Mouse (Mus musculus): Measurements from ENCODE around the gene Bicc1. TPM values are rescaled to one million over a fixed set of nuclear protein-coding genes. Genes with fewer than 3 reads are reported as not detected.

The Bicc1 gene
- total RNA-seq, 2 experiments from 2014 or later = 4.4 to 5.2 TPM

DNA sequence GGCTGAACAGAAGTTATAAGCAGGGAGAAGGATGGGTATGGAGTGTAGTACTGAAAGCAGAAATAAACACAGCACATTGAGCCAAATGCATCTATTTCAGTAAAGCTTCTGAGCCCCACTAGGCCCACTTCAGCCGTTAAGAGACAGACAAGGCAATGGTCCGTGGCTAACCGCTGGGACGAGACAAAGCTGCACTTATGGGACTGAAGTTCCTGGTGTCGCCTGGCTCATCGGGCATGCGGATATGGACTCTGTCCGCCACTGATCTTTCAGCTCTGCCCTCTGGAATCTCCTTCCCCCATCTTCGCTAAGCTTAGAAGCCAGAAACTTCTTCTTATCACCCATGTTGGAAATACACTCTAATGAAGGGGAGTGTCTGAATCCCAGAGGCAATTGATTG is 106.8 kb downstream of the Bicc1 start:
- Histone ChIP-seq H3K27ac (no peak overlapping the region), H3K4me3 (no peak overlapping the region)
- TF ChIP-seq CTCF (conservative IDR thresholded peaks at IDR 0.05) = no peak
- DNase-seq (ENCODE audit: low spot score in 2 of 2) = no peak

DNA sequence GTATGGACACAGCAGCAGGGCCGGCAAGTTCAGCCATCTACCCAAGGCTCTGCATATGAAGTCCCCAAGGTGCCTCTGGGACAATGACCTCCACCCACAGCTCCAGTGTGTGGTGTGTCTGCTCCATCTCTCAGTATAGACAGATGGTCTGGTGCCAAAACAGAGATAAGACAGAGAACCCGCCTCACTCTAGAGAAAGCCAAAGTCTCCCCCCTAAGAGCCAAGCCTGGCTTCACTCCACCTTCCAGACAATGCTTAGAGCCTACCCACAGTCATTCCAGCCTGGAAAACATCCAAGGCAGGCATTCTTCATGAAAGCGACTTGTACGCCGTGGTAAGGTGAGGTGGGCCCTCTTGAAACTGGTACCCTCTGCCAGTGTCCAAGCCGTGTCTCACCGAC is 107.3 kb downstream of the Bicc1 start:
- TF ChIP-seq CTCF (conservative IDR thresholded peaks at IDR 0.05) = no peak
- no peak overlapping the region for H3K27ac ChIP-seq
- no peak overlapping the region for H3K4me3 ChIP-seq
- no peak for DNase-seq (ENCODE audit: low spot score in 2 of 2)

DNA sequence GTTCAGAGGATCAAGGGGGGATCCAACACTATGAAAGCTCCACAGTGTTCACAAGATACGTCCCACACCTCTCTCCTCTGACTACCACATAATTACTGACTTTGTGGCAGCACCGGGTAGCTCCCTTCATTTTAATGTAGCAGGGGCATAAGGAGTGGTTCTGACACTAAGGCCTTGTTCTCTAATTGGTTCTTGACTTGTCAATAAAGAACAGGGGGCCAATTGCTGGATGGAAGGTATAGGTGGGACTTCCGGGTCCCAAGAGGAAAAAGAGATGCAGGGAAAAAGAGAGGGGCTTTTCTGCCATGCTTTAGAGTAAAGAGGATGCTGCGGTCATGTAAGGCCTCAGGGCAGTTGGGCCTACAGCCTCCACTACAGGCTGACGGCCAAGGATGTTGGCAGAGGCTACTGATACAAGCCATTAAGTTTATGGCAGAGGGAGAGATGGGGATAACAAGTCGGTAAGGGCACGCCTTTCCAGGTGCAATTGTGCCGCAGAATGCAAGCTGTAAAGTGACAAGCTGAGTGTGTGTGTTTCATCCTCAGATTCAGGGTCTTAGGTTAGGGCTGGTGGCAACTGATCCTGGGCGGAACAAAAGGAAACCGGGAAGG is 108.7 kb downstream of the Bicc1 start:
- DNase-seq (ENCODE audit: low spot score in 2 of 2) = no peak
- Histone ChIP-seq H3K4me3 (no peak overlapping the region), H3K27ac (no peak overlapping the region)
- TF ChIP-seq CTCF (conservative IDR thresholded peaks at IDR 0.05) = no peak

DNA sequence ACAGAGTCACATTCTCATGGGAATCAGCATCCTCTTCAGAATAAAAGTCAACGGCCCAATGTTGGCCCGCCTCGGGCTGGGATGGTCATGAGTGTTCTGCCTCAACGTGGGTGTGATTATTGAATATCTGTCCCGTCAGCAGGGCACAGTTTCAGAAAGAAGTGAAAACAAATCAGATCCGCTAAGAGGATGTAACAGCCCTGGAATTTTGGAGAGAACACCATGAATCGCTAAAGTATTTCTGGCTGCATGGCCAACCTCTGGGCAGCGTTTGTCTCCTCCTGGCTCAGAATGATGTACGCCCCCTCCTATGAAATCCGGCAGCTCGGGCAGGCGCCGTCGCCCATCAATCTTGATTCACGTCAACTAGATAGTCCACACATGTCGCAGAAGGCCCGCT is 110.2 kb downstream of the Bicc1 start:
- no peak for TF ChIP-seq CTCF (conservative IDR thresholded peaks at IDR 0.05)
- no peak overlapping the region for H3K27ac ChIP-seq
- no peak overlapping the region for H3K4me3 ChIP-seq
- no peak for DNase-seq (ENCODE audit: low spot score in 2 of 2)

DNA sequence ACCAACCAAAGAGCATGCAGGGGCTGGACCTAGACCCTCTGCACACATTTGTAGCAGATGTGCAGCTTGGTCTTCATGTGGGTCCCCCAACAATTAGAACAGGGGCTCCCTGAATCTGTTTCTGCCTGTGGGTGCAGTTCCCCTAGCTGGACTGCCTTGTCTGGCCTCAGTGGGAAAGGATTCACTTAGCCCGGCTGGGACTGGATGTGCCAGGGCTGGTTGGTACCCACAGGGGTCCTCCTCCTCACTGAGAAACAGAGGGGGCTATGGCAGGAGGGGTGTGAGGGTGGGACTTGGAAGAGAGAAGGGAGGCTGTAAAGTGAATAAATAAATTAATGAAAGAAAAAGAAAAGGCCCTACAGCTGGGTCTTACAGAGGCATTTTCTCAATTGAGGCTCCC is 115.1 kb downstream of the Bicc1 start:
- no peak for TF ChIP-seq CTCF (conservative IDR thresholded peaks at IDR 0.05)
- DNase-seq (ENCODE audit: low spot score in 2 of 2) = no peak

DNA sequence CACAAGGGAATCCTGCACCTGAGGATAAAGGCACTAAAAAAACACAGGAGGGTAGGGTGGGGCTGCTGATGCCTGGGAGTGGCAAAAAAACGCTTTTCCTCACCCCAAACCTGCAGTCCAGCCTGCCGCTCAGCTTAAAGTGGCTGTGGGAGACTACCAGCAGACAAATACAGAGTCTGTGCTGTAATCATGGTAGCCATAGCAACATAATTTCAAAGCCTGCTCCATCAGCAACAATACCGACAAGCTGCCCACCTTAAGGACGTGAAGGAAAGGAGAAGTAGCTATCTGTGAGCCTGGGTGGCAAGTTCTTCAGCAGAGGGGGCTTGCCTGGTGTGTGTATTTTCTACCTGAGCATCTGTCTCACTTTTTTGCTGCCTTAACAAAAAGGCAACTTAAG is 117.6 kb downstream of the Bicc1 start:
- TF ChIP-seq CTCF (conservative IDR thresholded peaks at IDR 0.05) = no peak
- Histone ChIP-seq H3K4me3 (no peak overlapping the region), H3K27ac (peak overlapping the region; percentile 48; the same call in 1 of the 2 replicates)
- no peak for DNase-seq (ENCODE audit: low spot score in 2 of 2)

More for the DNA sequence above, 115.1 kb downstream of the Bicc1 start:
- H3K27ac ChIP-seq = no peak overlapping the region
- no peak overlapping the region for H3K4me3 ChIP-seq

DNA sequence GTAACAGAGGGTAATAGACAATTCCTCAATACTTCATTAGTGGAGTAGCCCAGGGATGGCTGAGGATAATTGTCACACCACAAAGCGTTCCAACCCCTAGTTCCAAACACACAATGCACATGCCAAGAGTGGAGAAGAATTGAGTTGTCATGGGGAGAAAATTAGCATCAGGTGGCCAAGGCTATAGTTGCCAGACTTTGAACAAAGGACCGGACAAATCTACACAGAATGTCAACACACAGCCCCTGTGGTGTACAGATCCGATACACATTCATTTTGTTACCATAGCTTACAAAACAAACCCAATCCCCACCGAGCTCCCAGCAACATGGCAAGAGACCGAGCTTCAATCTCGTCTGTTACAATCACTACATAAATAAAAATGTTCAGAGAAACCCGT is 123.0 kb downstream of the Bicc1 start:
- TF ChIP-seq CTCF (conservative IDR thresholded peaks at IDR 0.05) = no peak
- H3K4me3 ChIP-seq = no peak overlapping the region
- no peak overlapping the region for H3K27ac ChIP-seq
- DNase-seq (ENCODE audit: low spot score in 2 of 2) = no peak

DNA sequence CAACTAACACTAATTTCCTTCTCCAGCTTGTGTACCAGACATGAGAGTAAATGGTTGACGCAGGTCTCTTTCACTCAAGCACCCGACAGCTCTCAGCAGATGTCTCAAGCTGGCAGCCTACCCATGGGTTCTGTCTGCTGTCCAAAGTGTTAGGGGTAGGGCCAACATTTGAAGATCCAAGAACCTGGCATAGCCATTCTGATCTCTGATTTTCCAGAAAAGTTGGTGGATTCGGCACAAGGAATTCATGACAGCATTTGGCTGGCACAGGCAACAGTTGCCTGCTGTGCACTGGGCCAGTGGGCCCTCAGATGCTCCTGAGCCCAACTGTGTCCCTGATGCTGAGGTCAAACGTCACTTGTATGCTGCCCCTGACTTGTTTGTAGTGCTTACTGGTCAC is 130.5 kb downstream of the Bicc1 start:
- TF ChIP-seq CTCF (conservative IDR thresholded peaks at IDR 0.05) = no peak
- H3K27ac ChIP-seq = peak overlapping the region; percentile 43; the same call in 1 of the 2 replicates
- DNase-seq (ENCODE audit: low spot score in 2 of 2) = no peak
- H3K4me3 ChIP-seq = no peak overlapping the region

DNA sequence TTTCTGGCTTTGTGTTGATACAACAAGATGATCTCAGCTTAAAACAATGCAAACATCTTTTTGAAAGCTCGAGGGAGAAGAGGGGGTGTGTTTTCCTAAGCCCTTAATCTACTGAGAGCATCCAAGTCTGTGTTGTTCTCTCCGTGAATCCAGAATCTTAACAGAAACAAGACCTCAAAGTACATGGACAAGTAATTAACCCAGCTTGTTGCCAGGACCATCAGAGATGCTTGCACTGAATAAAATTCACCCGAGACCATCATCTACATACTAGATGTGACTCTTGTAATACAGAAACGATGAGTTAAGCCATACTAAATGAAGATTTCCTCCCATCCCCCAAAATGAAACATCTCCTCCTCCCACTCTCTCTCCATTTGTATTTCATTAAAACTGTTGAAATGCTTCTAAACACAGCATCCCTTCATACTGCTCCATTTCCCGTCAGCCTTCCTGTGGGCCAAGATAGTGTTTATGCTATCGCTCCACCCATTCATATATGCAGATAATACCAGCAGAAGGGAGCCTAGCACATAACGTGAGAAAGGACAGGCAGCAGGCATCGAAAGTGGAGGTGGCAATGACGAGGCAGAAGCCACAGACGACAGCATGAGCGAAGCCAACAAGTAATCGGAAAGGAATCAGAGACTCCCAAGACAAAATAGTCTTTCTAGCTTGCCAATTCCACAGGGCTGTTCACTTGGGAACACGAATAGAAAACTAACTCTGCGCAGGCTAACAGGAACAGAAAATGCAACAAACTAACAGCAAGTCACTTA is 131.2 kb downstream of the Bicc1 start:
- DNase-seq (ENCODE audit: low spot score in 2 of 2) = peak; percentile 27 to 60
- Histone ChIP-seq H3K27ac (peak overlapping the region; percentile 43; the same call in 1 of the 2 replicates), H3K4me3 (peak overlapping the region; percentile 27; the same call in 1 of the 2 replicates)
- TF ChIP-seq CTCF (conservative IDR thresholded peaks at IDR 0.05) = no peak

DNA sequence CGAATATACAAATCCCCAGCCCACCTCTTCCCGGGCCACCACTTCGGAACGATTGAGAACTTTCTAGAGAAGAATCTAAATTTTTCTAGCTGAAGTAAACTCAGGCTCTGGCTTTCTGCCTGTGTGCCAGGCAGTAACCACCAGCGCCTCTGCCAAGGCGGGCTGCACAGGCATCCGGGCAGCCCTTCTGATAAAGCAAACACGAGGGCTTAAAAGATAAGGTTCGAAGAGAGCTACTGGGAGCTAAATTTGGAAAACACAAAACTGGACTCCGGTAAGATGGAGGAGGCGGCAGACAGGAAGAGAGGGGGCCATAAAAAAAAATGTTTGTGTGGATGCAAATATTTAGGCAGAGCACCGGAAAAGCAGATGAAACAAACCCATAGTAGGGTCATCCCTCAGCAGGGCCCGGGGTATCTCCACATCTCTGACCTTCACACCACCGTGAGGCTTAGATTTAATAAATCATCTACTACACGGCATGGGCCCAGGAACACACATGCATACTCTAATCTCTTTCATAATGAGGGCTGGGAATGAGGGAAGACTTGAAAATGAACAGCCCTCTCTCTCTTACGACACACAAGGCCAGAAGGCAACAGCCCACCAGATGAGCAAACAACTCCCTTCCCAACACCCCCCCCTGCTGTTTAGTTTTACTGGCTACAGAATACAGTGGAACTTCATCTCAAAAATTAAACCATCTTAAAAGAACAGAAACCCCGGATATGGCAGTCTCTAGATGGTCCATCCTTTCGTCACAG is 134.2 kb downstream of the Bicc1 start:
- no peak overlapping the region for H3K4me3 ChIP-seq
- peak; percentile 13; the same call in 1 of the 2 replicates for TF ChIP-seq CTCF (conservative IDR thresholded peaks at IDR 0.05)
- peak overlapping the region; percentile 43; the same call in 1 of the 2 replicates for H3K27ac ChIP-seq
- no peak for DNase-seq (ENCODE audit: low spot score in 2 of 2)

DNA sequence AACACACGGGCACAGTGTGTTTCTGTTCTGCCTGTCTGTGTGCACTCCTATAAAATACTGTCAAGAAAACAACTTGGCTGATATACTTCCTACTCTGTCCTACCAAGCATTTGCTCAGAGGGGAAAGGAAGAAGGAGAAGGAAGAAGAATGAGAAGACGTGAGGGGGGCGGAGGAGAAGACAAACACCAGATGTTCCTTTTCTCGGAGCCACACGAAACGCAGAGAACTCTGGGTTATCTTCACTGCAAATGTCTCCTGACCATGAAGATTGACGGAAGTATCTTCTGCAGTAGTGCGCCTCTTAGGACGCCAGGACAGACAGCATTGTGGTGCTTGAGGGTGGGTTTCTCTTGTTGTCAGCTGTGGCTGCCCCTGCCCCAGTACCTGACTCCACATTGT is 134.8 kb downstream of the Bicc1 start:
- no peak for DNase-seq (ENCODE audit: low spot score in 2 of 2)
- Histone ChIP-seq H3K4me3 (no peak overlapping the region), H3K27ac (peak overlapping the region; percentile 43)
- no peak for TF ChIP-seq CTCF (conservative IDR thresholded peaks at IDR 0.05)

DNA sequence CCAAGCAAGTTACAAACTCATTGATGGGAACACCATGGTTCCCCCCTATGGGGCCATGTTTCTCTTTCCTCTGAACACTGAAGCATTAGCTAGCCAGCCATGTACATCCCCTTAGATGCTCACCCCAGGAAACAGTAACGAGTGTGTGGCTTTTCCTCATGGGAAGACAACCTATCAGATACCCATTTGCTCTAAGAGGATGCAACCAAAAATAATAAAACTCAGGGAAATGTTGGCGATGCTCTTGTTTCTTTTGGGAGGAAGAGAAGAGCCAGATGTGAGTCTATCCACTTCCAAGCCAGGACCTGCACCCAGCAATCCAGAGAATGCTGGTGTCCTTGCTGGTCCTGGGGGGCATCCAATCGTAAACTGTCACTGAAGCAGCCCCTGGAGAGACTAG is 136.0 kb downstream of the Bicc1 start:
- 0 out of 2 replicates have a peak overlapping the region, but pooled peaks have one; percentile 43 for H3K27ac ChIP-seq
- no peak for DNase-seq (ENCODE audit: low spot score in 2 of 2)
- no peak overlapping the region for H3K4me3 ChIP-seq
- TF ChIP-seq CTCF (conservative IDR thresholded peaks at IDR 0.05) = no peak

DNA sequence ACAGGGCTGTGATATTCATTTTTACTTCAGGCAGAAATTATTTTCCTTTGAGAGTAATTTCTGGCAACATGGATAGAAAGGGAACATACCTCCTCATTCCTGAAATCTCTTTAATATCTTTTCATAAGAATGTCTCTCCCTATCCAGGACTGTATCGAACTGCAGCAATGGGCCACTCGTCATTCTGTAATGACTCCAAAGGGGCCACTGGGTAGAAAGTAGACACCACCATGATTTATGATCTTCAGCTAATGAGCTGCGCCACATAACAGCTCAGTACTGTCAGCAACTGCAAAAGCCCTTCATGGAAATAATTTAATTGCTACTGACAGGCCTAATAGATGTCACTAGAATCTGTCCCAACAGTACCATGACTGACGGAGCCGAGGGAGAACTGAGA is 139.0 kb downstream of the Bicc1 start:
- no peak for TF ChIP-seq CTCF (conservative IDR thresholded peaks at IDR 0.05)
- no peak overlapping the region for H3K4me3 ChIP-seq
- no peak overlapping the region for H3K27ac ChIP-seq
- no peak for DNase-seq (ENCODE audit: low spot score in 2 of 2)
